Mouse (Mus musculus): Measurements from ENCODE around the gene Bach2. TPM values are rescaled to one million over a fixed set of nuclear protein-coding genes. Genes with fewer than 3 reads are reported as not detected.
A peak's percentile ranks its signal among the peaks of the same experiment; 100 is the strongest.

Gene Bach2
- 2.3 and 2.6 TPM in 2 replicates for polyA plus RNA-seq (2012; rRNA removed)

DNA sequence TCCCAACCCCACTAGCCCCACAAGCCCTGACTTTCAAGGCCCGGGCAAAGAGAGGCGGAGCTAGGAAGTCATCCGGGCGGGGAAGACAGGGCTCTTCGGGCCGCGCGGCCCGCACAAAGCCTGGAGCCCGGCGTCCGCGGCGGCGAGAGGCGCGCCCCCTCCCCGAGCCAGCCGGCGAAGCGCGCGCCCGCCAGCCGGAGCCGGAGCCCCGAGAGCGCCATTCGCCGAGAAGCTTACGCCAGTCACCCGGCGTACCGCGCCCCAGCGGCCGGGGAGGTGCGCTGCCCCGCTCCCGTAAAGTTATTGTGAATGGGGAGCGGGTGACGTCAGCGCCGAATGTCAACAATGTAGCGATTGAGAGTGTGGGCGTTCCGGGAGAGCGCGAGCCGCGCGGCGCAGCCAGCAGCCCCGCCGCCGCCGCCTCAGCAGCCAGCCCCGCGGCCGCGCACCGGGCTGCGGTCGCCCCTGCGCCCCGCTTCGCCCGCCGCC is at the start of gene Bach2:
Gene Bach2 (plus strand): TSS at position 439 of the 489 bp plus-strand sequence.
- DNase-seq (ENCODE audit: low spot score): peak; percentile 82

DNA sequence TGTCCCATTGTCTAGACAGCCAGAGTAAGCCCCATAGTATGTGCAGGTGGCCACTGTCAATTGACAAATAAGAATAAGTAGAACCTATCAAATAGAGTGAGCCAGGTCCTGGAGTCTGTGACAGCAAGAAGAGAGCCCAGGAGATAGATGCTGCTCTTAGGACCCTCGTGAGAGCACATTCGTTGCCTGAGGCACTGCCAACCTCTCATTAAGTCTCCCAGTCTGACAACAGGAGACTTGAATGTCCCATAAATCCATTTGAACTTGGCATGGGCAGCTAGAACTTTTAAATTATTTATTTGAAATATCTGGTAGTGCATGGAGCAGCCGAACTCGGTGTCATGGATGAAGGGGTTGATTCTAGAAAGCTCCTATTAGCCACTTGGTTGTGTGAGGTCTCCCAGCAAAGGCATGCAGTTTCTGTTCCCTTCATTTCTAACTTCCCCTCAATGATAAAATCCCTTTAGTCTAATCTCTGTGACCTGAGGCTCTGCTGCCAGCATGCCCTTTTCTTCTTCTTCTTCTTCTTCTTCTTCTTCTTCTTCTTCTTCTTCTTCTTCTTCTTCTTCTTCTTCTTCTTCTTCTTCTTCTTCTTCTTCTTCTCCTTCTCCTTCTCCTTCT is 49.1 kb upstream of the Bach2 start:
- DNase-seq (ENCODE audit: low spot score): no peak

DNA sequence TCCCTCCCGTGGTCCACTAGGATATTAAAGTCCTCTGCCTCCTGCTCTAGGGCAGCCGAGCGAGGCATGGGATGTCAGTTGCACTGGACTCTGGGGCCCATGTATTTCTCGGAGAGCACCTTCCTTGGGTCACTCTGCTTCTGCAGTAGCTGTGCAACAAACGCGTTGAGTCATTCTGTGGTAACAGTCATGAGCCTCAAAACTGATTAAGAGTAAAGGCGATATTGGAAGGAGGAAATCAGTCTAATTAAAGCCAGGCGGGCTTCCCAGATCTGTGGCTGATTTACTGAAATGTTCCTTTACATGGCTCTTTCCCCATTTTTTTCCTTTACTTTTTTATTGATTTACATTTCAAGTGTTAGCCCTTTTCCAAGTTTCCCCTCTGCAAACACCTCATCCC is 48.1 kb upstream of the Bach2 start:
- no peak for DNase-seq (ENCODE audit: low spot score)

DNA sequence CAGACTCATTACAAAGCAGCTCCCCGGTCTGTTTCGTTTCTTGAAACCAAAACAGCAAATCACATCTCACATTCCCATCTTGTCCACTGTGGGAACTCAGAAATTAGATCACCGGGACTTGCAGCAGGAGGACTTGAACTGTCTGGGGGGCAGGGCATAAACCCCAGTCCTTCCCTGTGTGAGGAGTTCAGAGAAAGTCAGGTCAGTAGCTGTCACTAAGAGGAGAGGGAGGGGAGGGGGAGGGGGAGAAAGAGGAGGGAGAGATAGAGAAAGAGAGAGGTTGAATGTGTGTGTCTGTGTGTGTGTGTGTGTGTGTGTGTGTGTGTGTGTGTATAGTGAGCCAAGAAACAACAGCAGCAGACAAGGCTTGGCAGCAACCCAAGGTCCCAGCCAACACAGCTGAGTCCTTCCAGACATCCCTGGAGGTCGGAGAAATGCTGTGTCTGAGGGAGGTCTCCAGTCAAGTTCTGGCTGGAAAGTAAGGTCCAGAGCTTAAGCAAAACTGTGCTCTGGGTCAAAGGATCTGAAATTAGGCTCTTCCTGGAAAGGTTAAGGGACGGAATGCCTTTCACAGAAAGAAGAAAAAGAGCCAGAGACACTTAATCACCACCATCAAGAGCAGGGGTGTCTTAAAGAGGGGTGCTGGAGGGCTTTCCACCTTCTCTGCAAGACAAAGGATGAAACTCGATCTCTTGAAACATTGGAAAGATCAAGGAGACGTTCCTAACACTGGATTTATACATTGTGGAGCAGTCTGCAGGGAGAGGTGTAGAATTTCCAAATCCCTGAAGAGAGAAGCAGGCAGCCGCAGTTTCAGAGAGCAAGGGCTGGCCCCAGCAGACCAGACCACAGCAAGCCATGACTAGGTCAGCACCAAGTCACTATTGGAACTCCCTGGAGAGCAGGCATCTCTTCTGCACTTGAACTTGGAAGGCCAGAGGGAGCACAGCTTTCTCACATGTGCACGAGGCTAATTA is 42.4 kb upstream of the Bach2 start:
- no peak for DNase-seq (ENCODE audit: low spot score)

DNA sequence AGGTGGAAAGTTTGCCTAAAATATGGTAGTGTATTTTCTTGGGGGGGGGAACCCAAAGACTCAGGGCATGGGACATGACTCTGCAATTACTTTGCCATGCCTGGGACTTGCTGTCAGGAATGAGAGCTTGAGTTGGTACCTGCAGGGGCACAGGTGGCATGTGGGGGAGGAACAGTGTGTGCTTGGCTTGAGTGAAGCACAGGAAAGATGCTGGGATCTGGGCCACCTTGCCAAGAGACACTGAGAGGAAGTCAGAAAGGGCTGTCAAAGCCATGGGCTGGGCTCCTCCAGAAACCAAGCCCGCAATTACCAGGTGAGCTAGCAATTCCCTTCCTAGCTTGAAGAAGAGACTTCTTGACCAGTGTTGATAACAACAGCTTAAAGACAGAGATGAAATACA is 40.6 kb upstream of the Bach2 start:
- no peak for DNase-seq (ENCODE audit: low spot score)

DNA sequence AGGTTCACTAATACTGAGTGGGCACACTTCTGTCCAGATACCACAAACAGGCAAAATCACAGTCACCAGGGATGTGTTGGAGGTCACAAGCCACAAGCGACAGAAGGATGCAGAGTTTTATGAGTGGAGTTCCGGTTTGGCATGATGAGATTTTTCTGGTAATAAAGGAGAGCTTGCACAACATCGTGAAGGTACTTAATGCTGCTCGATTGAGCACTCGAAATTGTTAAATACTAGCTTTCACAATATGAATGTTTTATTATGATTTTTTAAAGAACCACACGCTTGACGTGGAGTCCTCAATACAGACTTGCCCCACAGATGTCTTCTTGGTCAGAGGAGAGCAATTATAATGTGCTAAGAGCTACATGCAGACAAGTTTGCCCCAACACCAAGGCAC is 40.0 kb upstream of the Bach2 start:
- no peak for DNase-seq (ENCODE audit: low spot score)

DNA sequence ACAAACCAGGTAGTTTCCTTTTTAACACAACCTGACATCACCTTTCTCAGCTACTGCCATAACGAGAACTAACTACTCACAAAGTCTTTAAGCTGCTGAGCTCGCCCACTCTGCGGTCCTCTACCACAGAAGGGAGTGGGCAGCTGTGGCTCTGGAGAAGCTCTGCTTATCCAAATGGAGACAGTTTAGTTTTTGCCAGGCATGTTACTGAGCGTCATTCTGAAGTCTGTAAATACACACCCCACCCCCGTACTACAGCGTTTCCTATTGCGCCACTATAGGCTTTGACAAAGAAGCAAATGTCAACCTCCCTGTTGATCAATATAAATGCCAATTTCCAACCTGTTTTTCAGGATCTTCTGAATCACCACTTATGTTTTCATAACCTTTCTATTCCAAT is 39.4 kb upstream of the Bach2 start:
- DNase-seq (ENCODE audit: low spot score): no peak

DNA sequence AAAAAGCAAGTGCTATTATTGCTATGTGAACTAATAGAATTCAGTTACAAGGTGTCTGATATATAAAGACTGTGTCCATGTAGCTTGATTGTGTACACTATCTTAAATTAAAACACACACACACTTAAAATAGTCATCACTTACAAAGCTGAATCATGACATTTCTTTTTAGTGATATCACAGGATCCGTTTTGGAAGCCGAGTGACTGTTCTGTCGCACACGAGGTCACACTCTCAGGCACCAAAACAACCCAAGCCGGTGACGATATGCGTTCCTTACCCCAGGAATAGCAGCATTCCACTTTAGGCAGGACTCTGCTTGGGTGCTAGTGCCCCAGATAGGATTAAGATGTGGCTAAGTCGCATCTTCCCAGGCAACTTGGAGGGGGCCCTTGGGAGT is 37.5 kb upstream of the Bach2 start:
- DNase-seq (ENCODE audit: low spot score): no peak

DNA sequence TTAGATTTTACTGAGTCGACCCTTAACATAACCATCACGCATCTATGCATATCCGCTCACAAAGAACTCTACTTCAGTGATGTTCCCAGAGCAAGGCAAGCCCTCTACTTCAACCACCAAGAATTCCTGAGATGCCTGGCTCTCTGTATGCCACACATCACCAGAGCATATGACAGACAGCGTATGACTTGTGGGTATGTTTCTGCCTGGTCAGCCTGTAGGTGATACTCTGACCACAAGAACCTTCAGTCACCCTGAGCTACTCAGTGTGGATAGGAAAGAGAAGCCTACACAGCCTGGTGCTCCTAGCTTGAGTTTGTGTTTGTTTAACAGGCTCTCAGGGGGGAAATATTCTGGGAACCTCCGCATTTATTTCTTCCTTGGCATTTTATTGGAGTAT is 36.2 kb upstream of the Bach2 start:
- DNase-seq (ENCODE audit: low spot score): no peak

DNA sequence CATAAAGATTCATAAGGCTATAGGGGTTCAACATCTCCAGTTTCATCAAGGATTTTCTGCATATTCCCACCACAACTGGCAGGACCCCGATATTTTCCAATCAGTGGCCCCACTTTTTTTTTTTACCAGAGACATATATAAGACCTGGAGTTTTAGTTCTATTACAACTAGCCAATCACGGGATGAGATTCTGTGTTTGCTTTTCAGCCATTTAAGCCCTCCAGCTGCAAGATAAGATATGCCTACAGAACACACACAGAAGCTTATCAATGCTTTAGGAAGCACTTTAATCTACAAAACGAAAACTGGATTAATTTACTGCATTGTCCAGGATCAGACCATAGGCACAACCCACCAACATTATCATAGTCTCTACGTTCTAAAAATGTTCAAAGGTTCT is 33.8 kb upstream of the Bach2 start:
- no peak for DNase-seq (ENCODE audit: low spot score)

DNA sequence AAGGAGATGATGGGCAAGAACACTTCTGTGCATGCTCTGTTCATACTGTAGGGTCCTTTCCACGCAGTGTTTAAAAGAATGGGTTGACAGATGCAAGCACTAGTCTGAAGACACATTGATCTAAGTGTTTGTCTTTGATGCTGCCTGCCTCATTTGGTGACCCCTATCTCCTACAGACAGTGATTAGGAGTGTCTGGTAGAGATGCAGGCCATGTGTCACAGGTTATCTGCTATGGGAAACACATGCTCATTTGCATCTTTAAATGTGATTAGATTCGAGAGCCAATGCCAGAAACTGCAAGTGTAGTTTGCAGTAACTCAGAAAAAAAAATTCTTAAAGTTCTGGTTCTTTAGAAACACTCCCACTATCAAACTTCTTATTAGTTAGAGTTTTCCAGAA is 32.8 kb upstream of the Bach2 start:
- DNase-seq (ENCODE audit: low spot score): no peak

DNA sequence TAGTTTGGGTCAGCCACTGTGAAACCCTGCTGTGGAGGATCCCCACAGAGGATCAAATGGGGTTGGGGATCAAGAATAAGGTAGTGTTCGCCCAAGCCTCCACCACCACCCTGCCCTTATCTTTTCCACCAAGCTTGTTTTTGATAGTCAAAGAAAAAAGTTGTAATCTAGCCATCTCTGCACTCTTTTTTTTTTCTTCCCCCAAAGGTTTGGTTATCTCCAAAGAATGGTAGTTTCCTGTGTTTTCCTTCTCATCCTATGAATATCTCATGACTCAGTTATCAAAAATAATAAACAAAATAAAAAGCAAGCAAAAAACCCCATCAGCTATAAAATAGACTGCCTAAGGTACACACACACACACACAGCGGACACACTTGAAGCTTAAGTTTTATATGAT is 28.6 kb upstream of the Bach2 start:
- no peak for DNase-seq (ENCODE audit: low spot score)

DNA sequence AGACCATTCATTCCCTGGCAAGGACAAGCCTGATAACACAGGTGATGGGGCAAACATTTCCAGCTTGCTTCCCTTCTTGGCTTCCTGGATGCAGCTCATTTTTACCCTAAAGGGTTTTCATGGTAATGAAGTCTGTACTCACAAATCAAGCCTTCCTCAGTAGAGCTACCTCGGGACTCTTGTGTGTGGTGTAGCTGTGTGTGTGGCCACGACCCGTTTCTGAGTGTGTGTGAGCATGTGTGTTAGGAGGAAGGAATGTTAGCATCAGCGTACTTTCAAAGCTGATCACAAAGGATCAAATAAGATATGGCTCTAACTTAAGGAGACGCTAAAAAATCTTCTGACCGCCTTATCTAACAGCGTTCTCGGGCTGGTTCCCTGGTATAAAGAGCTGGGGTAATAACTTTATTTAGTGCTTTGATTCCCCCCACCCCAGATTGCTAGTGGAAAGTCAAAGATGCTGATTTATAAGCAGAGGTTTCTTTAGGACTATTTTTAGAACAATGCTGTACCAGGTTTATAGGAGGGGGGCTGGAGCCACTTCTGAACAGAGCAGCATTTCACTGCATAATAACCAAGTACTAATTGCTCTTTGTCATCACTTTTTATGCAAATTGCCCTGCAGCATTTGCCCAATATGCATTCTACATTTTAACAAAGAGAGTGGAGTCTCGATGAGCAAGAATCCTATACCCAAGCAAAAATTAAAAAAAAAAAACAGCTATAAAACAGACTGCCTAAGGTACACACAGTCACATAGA is 28.0 kb upstream of the Bach2 start:
- DNase-seq (ENCODE audit: low spot score): no peak

DNA sequence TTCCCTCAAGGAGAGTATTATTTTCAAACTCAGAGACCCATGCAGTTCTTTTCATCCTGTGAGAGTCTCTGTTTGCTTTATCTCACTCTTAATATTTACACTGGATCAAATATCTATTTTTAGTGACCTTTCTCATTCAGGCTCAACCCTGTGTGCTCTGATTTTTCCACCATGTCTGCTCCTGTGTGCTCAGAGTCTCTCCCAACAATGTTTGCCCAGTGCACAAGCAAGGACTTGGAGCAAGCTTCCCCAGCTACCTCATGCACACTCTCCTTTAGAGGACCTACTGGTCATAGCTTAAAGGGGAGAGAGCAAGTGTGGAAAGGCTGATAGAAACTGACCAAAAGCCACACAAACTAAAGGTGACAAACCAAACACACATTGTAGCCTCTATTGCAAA is 26.0 kb upstream of the Bach2 start:
- DNase-seq (ENCODE audit: low spot score): no peak

DNA sequence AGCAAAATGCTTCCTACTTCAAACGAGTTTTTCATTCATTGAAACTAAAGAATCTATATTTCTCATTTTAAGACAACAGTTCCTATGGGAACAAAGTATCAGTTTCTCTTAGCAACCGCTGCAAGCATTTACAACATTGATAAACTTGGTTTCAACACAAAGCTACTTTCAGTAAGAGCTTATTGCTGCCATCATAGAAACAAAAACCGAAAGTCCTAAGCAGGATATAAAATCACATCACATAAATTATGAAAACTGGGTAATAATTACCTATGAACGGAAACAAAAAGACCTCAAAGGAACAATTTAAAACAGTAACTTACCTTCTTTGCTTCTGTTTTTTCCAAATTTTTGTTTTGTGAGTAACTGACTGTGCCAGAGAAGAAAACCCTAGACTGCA is 22.1 kb upstream of the Bach2 start:
- DNase-seq (ENCODE audit: low spot score): no peak

DNA sequence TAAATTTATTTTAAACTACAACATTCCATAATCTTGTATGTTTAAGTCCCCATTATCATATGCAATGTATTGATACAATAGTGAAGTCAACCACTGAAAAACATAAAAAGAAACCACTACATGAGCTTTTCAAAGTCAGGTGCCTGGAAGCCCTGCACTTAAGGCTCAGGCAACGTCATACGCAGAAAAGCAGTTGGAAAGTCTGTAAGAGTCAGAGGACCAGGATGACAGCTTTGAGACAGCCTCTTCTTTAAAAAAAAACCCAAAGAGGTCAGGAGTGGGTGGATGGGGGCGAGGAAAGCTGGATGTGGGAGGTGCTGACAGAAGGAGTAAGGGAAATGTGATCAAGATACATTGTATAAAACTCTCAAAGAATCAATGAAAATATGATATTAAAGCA is 21.6 kb upstream of the Bach2 start:
- DNase-seq (ENCODE audit: low spot score): no peak

DNA sequence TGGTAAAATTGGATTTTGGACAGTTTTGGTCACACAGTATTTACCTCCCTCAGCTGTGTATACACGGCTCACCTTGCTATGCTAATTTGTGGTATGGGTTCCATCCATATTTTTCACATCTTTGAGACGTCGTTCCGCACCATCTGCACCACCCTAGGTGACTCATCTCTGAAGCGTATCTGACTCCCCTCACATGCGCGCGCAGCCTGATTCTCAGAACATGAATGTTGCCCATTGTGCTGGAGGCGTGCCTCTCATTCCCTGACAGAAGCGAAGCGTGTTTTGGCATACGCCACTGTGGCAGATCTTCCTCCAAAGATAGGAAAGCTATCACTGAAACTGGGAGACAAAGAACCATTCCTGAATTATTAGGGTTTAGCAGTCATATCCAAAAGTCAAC is 21.0 kb upstream of the Bach2 start:
- no peak for DNase-seq (ENCODE audit: low spot score)

DNA sequence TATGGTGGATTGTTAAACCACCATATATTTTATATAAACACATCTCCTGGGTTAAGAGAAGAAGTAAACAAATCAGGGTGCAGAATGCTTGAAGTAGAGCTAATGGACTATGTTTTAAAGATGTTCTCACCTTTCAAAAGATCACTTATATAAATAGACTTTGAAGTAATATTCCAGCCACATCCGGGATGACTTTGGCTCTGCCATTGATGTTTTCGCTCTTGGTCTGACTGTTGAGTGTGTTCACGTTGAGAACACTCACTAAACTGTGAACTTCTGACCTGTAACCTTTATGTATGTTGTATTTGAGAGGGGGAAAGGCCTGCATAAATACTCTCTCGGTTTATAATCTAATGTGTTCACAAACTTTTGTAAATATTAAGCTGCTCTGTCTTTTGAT is 20.2 kb upstream of the Bach2 start:
- DNase-seq (ENCODE audit: low spot score): no peak

DNA sequence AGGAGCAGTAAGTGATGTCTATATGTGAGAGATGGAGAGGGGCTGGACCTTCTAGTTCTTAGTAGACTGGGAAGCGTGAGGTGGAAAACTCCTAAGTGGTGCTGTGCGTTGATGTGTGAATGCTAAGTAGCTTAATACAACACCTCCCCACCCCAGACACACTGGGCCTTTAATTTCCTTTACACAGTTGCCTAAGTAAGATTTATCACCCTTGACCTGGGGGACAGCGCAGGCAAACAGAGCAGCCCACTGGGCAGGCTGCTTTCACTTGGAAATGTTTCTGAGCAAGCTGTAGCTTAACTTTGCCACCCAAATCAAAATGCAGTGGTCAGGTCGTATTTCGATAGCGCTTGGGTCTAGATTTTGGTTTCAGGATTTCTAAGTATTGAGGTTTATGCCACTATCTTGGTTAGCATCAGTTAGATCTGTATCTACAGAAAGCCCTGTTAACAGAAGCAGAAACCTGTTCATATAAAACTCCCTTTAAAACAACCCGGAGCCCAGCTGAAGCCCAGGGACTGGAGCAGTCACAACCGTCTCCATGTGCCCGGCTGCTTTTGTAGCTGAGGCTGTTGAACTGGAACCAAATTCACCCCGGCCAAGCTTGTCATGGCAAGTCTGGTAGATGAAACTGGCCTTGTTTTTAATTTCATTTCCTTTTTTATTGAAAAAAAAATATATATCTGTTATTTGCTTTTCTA is 19.0 kb upstream of the Bach2 start:
- no peak for DNase-seq (ENCODE audit: low spot score)

DNA sequence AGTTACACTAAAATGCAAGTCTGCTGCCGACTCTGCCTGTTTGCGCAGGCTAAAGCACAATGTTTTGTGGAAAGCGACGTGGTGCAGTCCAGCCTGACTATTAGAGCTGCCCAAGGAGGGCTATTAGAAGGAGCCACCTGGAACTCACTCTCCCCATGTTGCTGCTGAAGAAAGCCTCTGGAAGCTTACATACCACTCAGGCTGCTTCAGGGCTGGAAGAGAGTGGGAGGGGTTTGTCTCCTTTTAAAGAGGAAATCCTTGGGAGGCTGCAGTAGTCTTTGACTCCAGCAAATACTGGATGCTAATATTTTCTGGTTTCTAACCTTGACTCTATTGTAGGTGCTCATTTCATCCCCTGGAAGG is 18.5 kb upstream of the Bach2 start:
- no peak for DNase-seq (ENCODE audit: low spot score)

DNA sequence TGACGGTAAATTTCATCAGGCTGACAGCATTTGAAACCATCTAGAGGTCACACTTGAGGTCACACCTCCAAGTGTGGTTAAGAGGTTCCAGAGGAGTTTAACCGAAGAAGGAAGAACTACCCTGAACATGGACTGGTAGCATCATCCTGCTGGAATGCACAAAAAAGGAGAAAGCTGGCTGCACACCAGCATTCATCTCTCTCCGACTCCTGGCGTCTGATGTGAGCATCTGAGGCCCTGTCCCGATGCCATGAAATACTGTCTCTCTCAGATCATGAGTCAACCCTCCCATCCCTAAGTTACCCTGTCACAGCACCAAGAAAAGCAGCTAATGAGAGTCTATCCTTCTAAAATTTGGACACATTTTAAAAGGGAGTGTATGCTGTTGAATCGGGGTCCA is 17.6 kb upstream of the Bach2 start:
- DNase-seq (ENCODE audit: low spot score): no peak

DNA sequence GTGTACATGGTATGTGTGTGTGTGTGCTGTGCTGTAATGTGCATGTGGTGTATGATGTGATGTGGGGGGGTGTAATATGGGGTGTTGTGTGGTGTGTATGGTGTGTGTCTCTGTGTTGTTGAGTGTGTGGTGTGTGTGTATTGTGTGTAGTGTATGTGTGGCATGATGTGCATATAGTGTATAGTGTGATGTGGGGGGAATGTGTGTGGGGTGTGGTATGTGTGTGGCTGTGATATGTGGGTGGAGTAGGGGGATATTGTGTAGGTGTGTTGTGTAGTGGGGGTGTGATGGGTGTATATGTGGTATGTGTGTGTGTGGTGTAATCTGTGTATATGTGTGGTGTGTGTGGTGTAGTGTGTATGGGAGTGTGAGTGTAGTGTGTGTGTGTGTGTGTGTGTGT is 15.0 kb upstream of the Bach2 start:
- no peak for DNase-seq (ENCODE audit: low spot score)
